11 mouse cellular contexts compared by ENCODE assay signal in the genomic region with DNA sequence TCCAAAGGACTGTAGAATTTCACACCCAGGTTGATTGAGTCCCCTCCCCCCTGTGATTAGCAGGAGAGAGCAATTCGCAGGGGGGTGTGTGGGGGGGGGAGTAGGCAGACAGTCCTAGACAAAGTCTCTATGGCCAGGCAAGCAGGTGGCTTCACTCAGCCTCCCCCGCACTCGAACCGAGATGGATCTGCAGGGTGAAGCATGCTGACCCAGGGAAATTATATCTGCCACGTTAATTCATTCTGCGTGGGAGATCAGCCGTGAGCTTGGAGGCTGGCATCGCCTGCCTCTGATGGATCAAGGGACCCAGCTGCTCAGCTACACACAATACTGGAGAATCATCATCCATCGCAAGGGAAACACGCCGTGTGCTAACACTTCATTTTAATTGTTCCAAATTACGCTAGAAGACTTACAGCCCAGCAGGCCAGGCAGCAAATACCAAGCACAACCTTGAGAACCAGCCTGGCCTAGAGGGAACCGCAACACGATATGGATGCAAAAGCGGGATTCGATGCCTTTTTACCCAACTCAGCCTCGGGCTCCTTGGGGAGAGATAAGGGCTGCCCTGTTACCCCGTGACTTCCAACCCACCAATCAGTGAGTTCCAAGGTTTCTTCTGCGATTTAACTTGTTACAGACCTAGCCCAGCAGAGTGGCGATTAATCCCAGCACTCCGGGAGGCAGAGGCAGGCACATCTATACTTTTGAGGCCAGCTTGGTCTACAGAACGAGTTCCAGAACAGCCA.
A peak's percentile ranks its signal among the peaks of the same experiment; 100 is the strongest.
DNase-seq lines count a peak whose midpoint lies in the region; ATAC-seq and TF ChIP-seq lines count a peak whose summit lies in the region.
"Had no signal": no experiment of that assay in that cellular context is flagged by ENCODE, and none has a peak within 500 bp of the region (broad histone marks: within the 10 kb centered on the region; RNA-seq: fewer than 3 reads in every experiment).

No protein-coding gene starts in this region.

- no peak overlapping the region; the same call in 1 of the 2 replicates for H3K4me2 ChIP-seq in hindbrain, embryonic 14.5 days (replicated peaks)
- no peak overlapping the region for H3K4me2 ChIP-seq in midbrain, postnatal 0 days (ENCODE audit: low read depth, low read length, poor library complexity, severe bottlenecking)
- no peak overlapping the region for H3K4me2 ChIP-seq in intestine, postnatal 0 days (replicated peaks; ENCODE audit: low read depth)
- H3K4me2 ChIP-seq: liver, embryonic 13.5 days had no signal

- no peak overlapping the region for H3K9ac ChIP-seq in hindbrain, embryonic 14.5 days
- H3K9ac ChIP-seq in midbrain, postnatal 0 days (replicated peaks; ENCODE audit: low read length, poor library complexity, severe bottlenecking), result no peak overlapping the region
- no peak overlapping the region for H3K9ac ChIP-seq in intestine, postnatal 0 days (ENCODE audit: low read depth, low read length)
- H3K9ac ChIP-seq: liver, embryonic 13.5 days had no signal

- peak; percentile 62 for ATAC-seq in hindbrain, embryonic 14.5 days (ENCODE audit: low FRiP score)
- 0 out of 2 replicates have a peak, but pooled peaks have one; percentile 23 for ATAC-seq in midbrain, postnatal 0 days (ENCODE audit: low FRiP score)
- ATAC-seq in intestine, postnatal 0 days, result no peak
- ATAC-seq: intestine, embryonic 16.5 days had no signal

- H3K36me3 ChIP-seq in hindbrain, embryonic 14.5 days (replicated peaks; ENCODE audit: control insufficient read depth, insufficient read depth), result no peaks in the 10 kb centered on the region
- no peaks in the 10 kb centered on the region for H3K36me3 ChIP-seq in midbrain, postnatal 0 days (ENCODE audit: insufficient read depth, low read length)
- no peaks in the 10 kb centered on the region for H3K36me3 ChIP-seq in intestine, postnatal 0 days (ENCODE audit: control insufficient read depth, insufficient read depth)
- H3K36me3 ChIP-seq: liver, embryonic 13.5 days had no signal

- peaks cover 31% of the 10 kb centered on the region for H3K27me3 ChIP-seq in hindbrain, embryonic 14.5 days (ENCODE audit: control insufficient read depth, insufficient read depth, low read length)
- H3K27me3 ChIP-seq in midbrain, postnatal 0 days (ENCODE audit: insufficient read depth, low read length), result no peaks in the 10 kb centered on the region
- no peaks in the 10 kb centered on the region for H3K27me3 ChIP-seq in intestine, postnatal 0 days (replicated peaks; ENCODE audit: control insufficient read depth, insufficient read depth, low read length)
- H3K27me3 ChIP-seq: liver, embryonic 13.5 days had no signal

- TF ChIP-seq CTCF in midbrain, postnatal 0 days (IDR thresholded peaks at IDR 0.05), result no peak
- TF ChIP-seq CTCF in intestine, postnatal 0 days (IDR thresholded peaks at IDR 0.05; ENCODE audit: low read depth), result no peak

- no peaks in the 10 kb centered on the region for H3K9me3 ChIP-seq in hindbrain, embryonic 14.5 days (ENCODE audit: control insufficient read depth, low read length)
- no peaks in the 10 kb centered on the region for H3K9me3 ChIP-seq in midbrain, postnatal 0 days (ENCODE audit: low read length)
- no peaks in the 10 kb centered on the region for H3K9me3 ChIP-seq in intestine, postnatal 0 days (ENCODE audit: control insufficient read depth)
- H3K9me3 ChIP-seq: liver, embryonic 13.5 days had no signal

- H3K4me3 ChIP-seq in hindbrain, embryonic 14.5 days (replicated peaks; ENCODE audit: low read length), result no peak overlapping the region
- H3K4me3 ChIP-seq in midbrain, postnatal 0 days (ENCODE audit: low read depth, low read length), result no peak overlapping the region
- no peak overlapping the region for H3K4me3 ChIP-seq in intestine, postnatal 0 days (ENCODE audit: low read depth, low read length)
- H3K4me3 ChIP-seq: liver, embryonic 13.5 days; myocyte had no signal

- 31% methylated on average over 22 of the region's 22 CpGs for WGBS in hindbrain, embryonic 14.5 days
- 46% methylated on average over 22 of the region's 22 CpGs for WGBS in midbrain, postnatal 0 days
- 65% methylated on average over 22 of the region's 22 CpGs for WGBS in intestine, postnatal 0 days

- H3K27ac ChIP-seq in hindbrain, embryonic 14.5 days, result no peak overlapping the region; the same call in 1 of the 2 replicates
- no peak overlapping the region for H3K27ac ChIP-seq in midbrain, postnatal 0 days (ENCODE audit: low read depth, low read length)
- no peak overlapping the region for H3K27ac ChIP-seq in intestine, postnatal 0 days (ENCODE audit: low read depth, low read length)
- H3K27ac ChIP-seq: liver, embryonic 13.5 days had no signal

- DNase-seq in layer of hippocampus, adult 11-12 months (ENCODE audit: low spot score), result peak; percentile 20
- no peak for DNase-seq in layer of hippocampus, postnatal 25 days (ENCODE audit: extremely low spot score in 1 of 2, low spot score in 1 of 2)
- peak; percentile 43 for DNase-seq in embryo, embryonic 11 days
- no peak for DNase-seq in hindbrain, embryonic 14.5 days (ENCODE audit: low spot score)
- peak; percentile 69 for DNase-seq in midbrain, postnatal 0 days (ENCODE audit: low spot score)
- no peak for DNase-seq in c-Kit-positive CD71-positive TER-119-positive erythroid progenitor cells, embryonic 14.5 days (ENCODE audit: low spot score)
- no peak for DNase-seq in gastrocnemius, adult 8-10 months (ENCODE audit: low spot score in 2 of 2)
- DNase-seq: liver, embryonic 13.5 days had no signal

- H3K4me1 ChIP-seq in hindbrain, embryonic 14.5 days (replicated peaks; ENCODE audit: control insufficient read depth, insufficient read depth, low read length), result peaks cover 15% of the 10 kb centered on the region; the same call in 1 of the 2 replicates
- H3K4me1 ChIP-seq in midbrain, postnatal 0 days (ENCODE audit: insufficient read depth, low read length), result no peaks in the 10 kb centered on the region
- no peaks in the 10 kb centered on the region for H3K4me1 ChIP-seq in intestine, postnatal 0 days (replicated peaks; ENCODE audit: control insufficient read depth, insufficient read depth, low read length)
- H3K4me1 ChIP-seq: liver, embryonic 13.5 days had no signal

Comparison
In these comparisons a context has a peak if more than half of its experiments do, and no peak if none do; other contexts are left out.
1. DNase-seq: peak in layer of hippocampus, adult 11-12 months (single experiment), embryo, embryonic 11 days (single experiment) and midbrain, postnatal 0 days (single experiment); none in layer of hippocampus, postnatal 25 days (0 of 2), hindbrain, embryonic 14.5 days (single experiment), c-Kit-positive CD71-positive TER-119-positive erythroid progenitor cells, embryonic 14.5 days (single experiment) and gastrocnemius, adult 8-10 months (0 of 2).